Mouse (Mus musculus) megakaryocyte, embryonic 14.5 days (primary cell): ENCODE measurements around the gene Sec1. TPM values are rescaled to one million over a fixed set of nuclear protein-coding genes. Genes with fewer than 3 reads are reported as not detected.

Experiments used
- H3K27me3 ChIP-seq: replicated peaks from 2 replicates; pipeline ENCODE3; 2012; ENCODE audit warnings: inconsistent platforms
- H3K36me3 ChIP-seq: replicated peaks from 2 replicates; pipeline ENCODE3; 2012; ENCODE audit warnings: low read length, inconsistent platforms, mixed read lengths
- H3K4me1 ChIP-seq: 2 replicates; pipeline ENCODE4 v1.6.1; 2012; ENCODE audit warnings: inconsistent platforms
- H3K4me3 ChIP-seq: replicated peaks from 2 replicates; pipeline ENCODE3; 2012; ENCODE audit warnings: moderate library complexity, mild to moderate bottlenecking, inconsistent platforms
- H3K9me3 ChIP-seq: 2 replicates; pipeline ENCODE4 v1.6.1; 2012; ENCODE audit warnings: inconsistent platforms
- FLI1 ChIP-seq: IDR thresholded peaks from 2 replicates; pipeline ENCODE4 v1.6.1; 2012; ENCODE audit warnings: low read length, inconsistent platforms, mixed read lengths
- GATA1 ChIP-seq: IDR thresholded peaks from 3 replicates; pipeline ENCODE4 v1.6.1; 2012; ENCODE audit warnings: mixed read lengths, low read length, inconsistent platforms, borderline replicate concordance
- polyA plus RNA-seq: library from polyadenylated mRNA; stranded (reverse); fragments of >175 nt; gene quantifications from 2 replicates; pipeline ENCODE4 v1.2.3, GENCODE M21; 2012; ENCODE audit warnings: low replicate concordance; ENCODE audit not compliant: insufficient read depth

Sec1 gene
- polyA plus RNA-seq, 1 experiment: not detected

GRCm38 (mm10) chr7:45712022-45712757 lies 18.0 kb upstream of the Sec1 start:
- Histone ChIP-seq H3K4me3 (peak overlapping the region; percentile 99), H3K4me1 (peaks cover 90% of the 10 kb centered on the region), H3K27me3 (no peaks in the 10 kb centered on the region), H3K36me3 (peaks cover 68% of the 10 kb centered on the region), H3K9me3 (no peaks in the 10 kb centered on the region)
- no peak for TF ChIP-seq GATA1
- no peak for TF ChIP-seq FLI1

- Histone ChIP-seq H3K4me3 (peak overlapping the region; percentile 69), H3K36me3 (peaks cover 67% of the 10 kb centered on the region), H3K27me3 (no peaks in the 10 kb centered on the region), H3K9me3 (no peaks in the 10 kb centered on the region), H3K4me1 (peaks cover 90% of the 10 kb centered on the region)
- no peak for TF ChIP-seq FLI1
- TF ChIP-seq GATA1: no peak
Measured at GRCm38 (mm10) chr7:45711316-45712021, 17.3 kb upstream of the Sec1 start.

- Histone ChIP-seq H3K36me3 (peaks cover 65% of the 10 kb centered on the region), H3K27me3 (no peaks in the 10 kb centered on the region), H3K9me3 (no peaks in the 10 kb centered on the region), H3K4me1 (peaks cover 87% of the 10 kb centered on the region), H3K4me3 (peak overlapping the region; percentile 74)
- no peak for TF ChIP-seq FLI1
- no peak for TF ChIP-seq GATA1
Measured at GRCm38 (mm10) chr7:45710477-45711191, 16.4 kb upstream of the Sec1 start.

GRCm38 (mm10) chr7:45709677-45710355 lies 15.6 kb upstream of the Sec1 start:
- Histone ChIP-seq H3K9me3 (no peaks in the 10 kb centered on the region), H3K4me1 (peaks cover 91% of the 10 kb centered on the region), H3K27me3 (no peaks in the 10 kb centered on the region), H3K36me3 (peaks cover 61% of the 10 kb centered on the region), H3K4me3 (peak overlapping the region; percentile 74)
- no peak for TF ChIP-seq FLI1

- TF ChIP-seq GATA1 (no peak), FLI1 (no peak)
- no peaks in the 10 kb centered on the region for H3K27me3 ChIP-seq
- no peaks in the 10 kb centered on the region for H3K9me3 ChIP-seq
- H3K4me1 ChIP-seq: peaks cover 92% of the 10 kb centered on the region
- H3K4me3 ChIP-seq: peak overlapping the region; percentile 94
- H3K36me3 ChIP-seq: peaks cover 59% of the 10 kb centered on the region
Measured at GRCm38 (mm10) chr7:45709036-45709435, 14.8 kb upstream of the Sec1 start.

GRCm38 (mm10) chr7:45708221-45708761 lies 14.1 kb upstream of the Sec1 start:
- Histone ChIP-seq H3K27me3 (no peaks in the 10 kb centered on the region), H3K9me3 (no peaks in the 10 kb centered on the region), H3K4me1 (peaks cover 92% of the 10 kb centered on the region), H3K36me3 (peaks cover 52% of the 10 kb centered on the region), H3K4me3 (peak overlapping the region; percentile 94)
- no peak for TF ChIP-seq GATA1

GRCm38 (mm10) chr7:45707375-45707967 lies 13.3 kb upstream of the Sec1 start:
- H3K4me3 ChIP-seq: peak overlapping the region; percentile 94
- peaks cover 43% of the 10 kb centered on the region for H3K36me3 ChIP-seq
- peaks cover 92% of the 10 kb centered on the region for H3K4me1 ChIP-seq
- TF ChIP-seq FLI1: no peak
- no peak for TF ChIP-seq GATA1
- no peaks in the 10 kb centered on the region for H3K27me3 ChIP-seq
- no peaks in the 10 kb centered on the region for H3K9me3 ChIP-seq

- Histone ChIP-seq H3K4me3 (peak overlapping the region; percentile 94), H3K27me3 (no peaks in the 10 kb centered on the region), H3K4me1 (peaks cover 88% of the 10 kb centered on the region), H3K9me3 (no peaks in the 10 kb centered on the region), H3K36me3 (peaks cover 36% of the 10 kb centered on the region)
- TF ChIP-seq GATA1: no peak
- no peak for TF ChIP-seq FLI1
Measured at GRCm38 (mm10) chr7:45706721-45707241, 12.6 kb upstream of the Sec1 start.

GRCm38 (mm10) chr7:45705873-45706281 lies 11.7 kb upstream of the Sec1 start:
- peak overlapping the region; percentile 94 for H3K4me3 ChIP-seq
- TF ChIP-seq FLI1: no peak
- no peak for TF ChIP-seq GATA1
- no peaks in the 10 kb centered on the region for H3K27me3 ChIP-seq
- no peaks in the 10 kb centered on the region for H3K9me3 ChIP-seq
- peaks cover 86% of the 10 kb centered on the region for H3K4me1 ChIP-seq
- peaks cover 27% of the 10 kb centered on the region for H3K36me3 ChIP-seq
